Mouse (Mus musculus) heart, embryonic 12.5 days (tissue): ENCODE results near the gene Zbtb24. TPM values are rescaled to one million over a fixed set of nuclear protein-coding genes. Genes with fewer than 3 reads are reported as not detected.
"Not testable (repeated sequence)": the region's sequence is repeated elsewhere in the genome, so short reads cannot be mapped to it uniquely, and the experiment has no call there.

Experiments used
- ATAC-seq: fragments of 200-750 bp; cut with Nextera tagmentation; 2 replicates; pipeline ENCODE4 v1.8.0; 2017; ENCODE audit warnings: moderate TSS enrichment, moderate library complexity; ENCODE audit not compliant: insufficient number of reproducible peaks, low FRiP score
- H3K27ac ChIP-seq: fragments of 300-500 bp; sonication (generic); 2 replicates; pipeline ENCODE4 v1.5.1; 2016; ENCODE audit warnings: mild to moderate bottlenecking, moderate library complexity; ENCODE audit not compliant: poor library complexity, severe bottlenecking
- H3K27me3 ChIP-seq: fragments of 300-500 bp; sonication (generic); replicated peaks from 2 replicates; pipeline ENCODE4 v1.6.1; 2016; ENCODE audit warnings: mild to moderate bottlenecking, moderate library complexity
- H3K36me3 ChIP-seq: fragments of 300-500 bp; sonication (generic); 2 replicates; pipeline ENCODE4 v1.6.1; 2016; ENCODE audit warnings: mild to moderate bottlenecking, moderate library complexity
- H3K4me1 ChIP-seq: fragments of 300-500 bp; sonication (generic); replicated peaks from 2 replicates; pipeline ENCODE4 v1.6.1; 2016; ENCODE audit warnings: mild to moderate bottlenecking
- H3K4me2 ChIP-seq: fragments of 300-500 bp; sonication (generic); 2 replicates; pipeline ENCODE4 v1.6.1; 2016; ENCODE audit warnings: mild to moderate bottlenecking, moderate library complexity
- H3K4me3 ChIP-seq: fragments of 300-500 bp; sonication (generic); 2 replicates; pipeline ENCODE4 v1.5.1; 2016; ENCODE audit warnings: mild to moderate bottlenecking
- H3K9ac ChIP-seq: fragments of 300-500 bp; sonication (generic); 2 replicates; pipeline ENCODE4 v1.6.1; 2016; ENCODE audit warnings: mild to moderate bottlenecking, moderate library complexity
- H3K9me3 ChIP-seq: fragments of 300-500 bp; sonication (generic); replicated peaks from 2 replicates; pipeline ENCODE4 v1.6.1; 2016; ENCODE audit warnings: mild to moderate bottlenecking, moderate library complexity
- WGBS: fragments of 180-500 bp; shearing (Covaris S2); methylation state at CpG from one replicate; pipeline ENCODE4 v1.1.7; 2016; 5-methylcytosine and 5-hydroxymethylcytosine counted together
- polyA plus RNA-seq: library from polyadenylated mRNA; unstranded; fragments of >200 nt; fragmentation: Nextera tagmentation; extraction: Ambion mirVana; gene quantifications from 2 replicates; pipeline ENCODE4 v1.2.1, GENCODE M21; 2016

The Zbtb24 gene
- 13.3 and 13.5 TPM in 2 replicates for polyA plus RNA-seq

GRCm38 (mm10) chr10:41450137-41450670, at the start of gene Zbtb24:
Gene Zbtb24 (plus strand): TSS chr10:41450383.
- whole genome bisulfite sequencing, result under 1% methylated on average over 49 of the region's 49 CpGs

GRCm38 (mm10) chr10:41401097-41401496, 49.1 kb upstream of the Zbtb24 start:
- ATAC-seq, result no peak
- H3K4me1 ChIP-seq, result peaks cover 9% of the 10 kb centered on the region; the same call in 1 of the 2 replicates
- no peak overlapping the region for H3K4me2 ChIP-seq
- no peak overlapping the region for H3K9ac ChIP-seq
- no peaks in the 10 kb centered on the region for H3K9me3 ChIP-seq
- WGBS, result 85% methylated on average over 3 of the region's 3 CpGs
- no peaks in the 10 kb centered on the region for H3K27me3 ChIP-seq
- no peak overlapping the region for H3K4me3 ChIP-seq
- no peak overlapping the region for H3K27ac ChIP-seq
- no peaks in the 10 kb centered on the region for H3K36me3 ChIP-seq

More at GRCm38 (mm10) chr10:41450137-41450670, at the start of gene Zbtb24:
- no peaks in the 10 kb centered on the region; the same call in 1 of the 2 replicates for H3K27me3 ChIP-seq
- H3K4me2 ChIP-seq, result peak within 1 kb of the TSS; percentile 75
- peak within 1 kb of the TSS; percentile 18; the same call in 1 of the 2 replicates for H3K27ac ChIP-seq
- ATAC-seq, result peak; percentile 98
- no peaks in the 10 kb centered on the region for H3K9me3 ChIP-seq
- H3K9ac ChIP-seq, result peak within 1 kb of the TSS; percentile 86
- H3K4me3 ChIP-seq, result peak within 1 kb of the TSS; percentile 80
- peaks cover 20% of the 10 kb centered on the region for H3K4me1 ChIP-seq
- peaks cover 24% of the 10 kb centered on the region for H3K36me3 ChIP-seq

GRCm38 (mm10) chr10:41403364-41403763, 46.8 kb upstream of the Zbtb24 start:
- Histone ChIP-seq H3K27ac (no peak overlapping the region), H3K9me3 (no peaks in the 10 kb centered on the region), H3K4me1 (peaks cover 9% of the 10 kb centered on the region; the same call in 1 of the 2 replicates), H3K27me3 (no peaks in the 10 kb centered on the region), H3K36me3 (no peaks in the 10 kb centered on the region), H3K9ac (no peak overlapping the region), H3K4me3 (no peak overlapping the region), H3K4me2 (no peak overlapping the region)
- no peak for ATAC-seq
- WGBS, result 44% methylated on average over 2 of the region's 2 CpGs

GRCm38 (mm10) chr10:41403893-41404612, 46.1 kb upstream of the Zbtb24 start:
- H3K9ac ChIP-seq, result no peak overlapping the region
- H3K27me3 ChIP-seq, result no peaks in the 10 kb centered on the region
- peaks cover 9% of the 10 kb centered on the region; the same call in 1 of the 2 replicates for H3K4me1 ChIP-seq
- no peaks in the 10 kb centered on the region for H3K36me3 ChIP-seq
- no peak overlapping the region for H3K4me2 ChIP-seq
- no peak overlapping the region for H3K27ac ChIP-seq
- WGBS, result 36% methylated on average over 3 of the region's 3 CpGs
- no peak for ATAC-seq
- peaks cover 2% of the 10 kb centered on the region; the same call in 1 of the 2 replicates for H3K9me3 ChIP-seq
- H3K4me3 ChIP-seq, result no peak overlapping the region

- H3K9me3 ChIP-seq, result peaks cover 17% of the 10 kb centered on the region
- WGBS, result 85% methylated on average over 4 of the region's 4 CpGs
- H3K4me1 ChIP-seq, H3K4me3 ChIP-seq, H3K4me2 ChIP-seq, H3K27me3 ChIP-seq, H3K27ac ChIP-seq, ATAC-seq, H3K9ac ChIP-seq, H3K36me3 ChIP-seq: not testable (repeated sequence)
These were observed 40.0 kb upstream of the Zbtb24 start for GRCm38 (mm10) chr10:41410176-41410575.

GRCm38 (mm10) chr10:41410821-41411220, 39.4 kb upstream of the Zbtb24 start:
- 90% methylated on average over 1 of the region's 1 CpGs for WGBS
- H3K9me3 ChIP-seq, result peaks cover 22% of the 10 kb centered on the region
- ATAC-seq, H3K4me1 ChIP-seq, H3K9ac ChIP-seq, H3K4me3 ChIP-seq, H3K27me3 ChIP-seq, H3K4me2 ChIP-seq, H3K27ac ChIP-seq, H3K36me3 ChIP-seq: not testable (repeated sequence)

GRCm38 (mm10) chr10:41413471-41413870, 36.7 kb upstream of the Zbtb24 start:
- not testable (repeated sequence) for H3K4me1 ChIP-seq, H3K27ac ChIP-seq, H3K9ac ChIP-seq, H3K36me3 ChIP-seq, H3K4me3 ChIP-seq, ATAC-seq, H3K27me3 ChIP-seq, H3K4me2 ChIP-seq
- peaks cover 32% of the 10 kb centered on the region for H3K9me3 ChIP-seq
- 81% methylated on average over 1 of the region's 1 CpGs for WGBS

GRCm38 (mm10) chr10:41415368-41415767, 34.8 kb upstream of the Zbtb24 start:
- 71% methylated on average over 2 of the region's 2 CpGs for WGBS

GRCm38 (mm10) chr10:41420496-41421200, 29.5 kb upstream of the Zbtb24 start:
- no peak overlapping the region for H3K9ac ChIP-seq
- H3K27me3 ChIP-seq, result no peaks in the 10 kb centered on the region
- no peak overlapping the region for H3K27ac ChIP-seq
- H3K9me3 ChIP-seq, result peaks cover 10% of the 10 kb centered on the region
- H3K4me3 ChIP-seq, result no peak overlapping the region
- no peaks in the 10 kb centered on the region for H3K36me3 ChIP-seq
- H3K4me1 ChIP-seq, result peaks cover 13% of the 10 kb centered on the region; the same call in 1 of the 2 replicates
- 44% methylated on average over 9 of the region's 9 CpGs for WGBS
- no peak overlapping the region for H3K4me2 ChIP-seq
- ATAC-seq, result no peak

More at GRCm38 (mm10) chr10:41415368-41415767, 34.8 kb upstream of the Zbtb24 start:
- H3K4me3 ChIP-seq, H3K36me3 ChIP-seq, H3K4me2 ChIP-seq, H3K9ac ChIP-seq, H3K27ac ChIP-seq, ATAC-seq, H3K4me1 ChIP-seq, H3K27me3 ChIP-seq: not testable (repeated sequence)
- H3K9me3 ChIP-seq, result peaks cover 26% of the 10 kb centered on the region

- Histone ChIP-seq H3K36me3 (no peaks in the 10 kb centered on the region), H3K27me3 (peaks cover 13% of the 10 kb centered on the region; the same call in 1 of the 2 replicates), H3K4me1 (peaks cover 13% of the 10 kb centered on the region; the same call in 1 of the 2 replicates), H3K27ac (no peak overlapping the region), H3K4me2 (no peak overlapping the region), H3K9me3 (no peaks in the 10 kb centered on the region), H3K4me3 (no peak overlapping the region), H3K9ac (no peak overlapping the region)
- 83% methylated on average over 2 of the region's 2 CpGs for WGBS
- no peak for ATAC-seq
These were observed 26.5 kb upstream of the Zbtb24 start for GRCm38 (mm10) chr10:41423681-41424080.

- no peak overlapping the region for H3K27ac ChIP-seq
- no peak overlapping the region for H3K4me3 ChIP-seq
- no peak overlapping the region for H3K4me2 ChIP-seq
- WGBS, result 37% methylated on average over 6 of the region's 6 CpGs
- no peak overlapping the region for H3K9ac ChIP-seq
- H3K27me3 ChIP-seq, result peaks cover 13% of the 10 kb centered on the region; the same call in 1 of the 2 replicates
- no peaks in the 10 kb centered on the region for H3K9me3 ChIP-seq
- no peaks in the 10 kb centered on the region for H3K36me3 ChIP-seq
- H3K4me1 ChIP-seq, result no peaks in the 10 kb centered on the region; the same call in 1 of the 2 replicates
- ATAC-seq, result no peak
These were observed 23.8 kb upstream of the Zbtb24 start for GRCm38 (mm10) chr10:41426368-41426767.
